Mouse (Mus musculus): Measurements from ENCODE around the gene Nek4. TPM values are rescaled to one million over a fixed set of nuclear protein-coding genes. Genes with fewer than 3 reads are reported as not detected.

The Nek4 gene
- polyA plus RNA-seq, 1 experiment from 2014 or later = 11.2 TPM

DNA sequence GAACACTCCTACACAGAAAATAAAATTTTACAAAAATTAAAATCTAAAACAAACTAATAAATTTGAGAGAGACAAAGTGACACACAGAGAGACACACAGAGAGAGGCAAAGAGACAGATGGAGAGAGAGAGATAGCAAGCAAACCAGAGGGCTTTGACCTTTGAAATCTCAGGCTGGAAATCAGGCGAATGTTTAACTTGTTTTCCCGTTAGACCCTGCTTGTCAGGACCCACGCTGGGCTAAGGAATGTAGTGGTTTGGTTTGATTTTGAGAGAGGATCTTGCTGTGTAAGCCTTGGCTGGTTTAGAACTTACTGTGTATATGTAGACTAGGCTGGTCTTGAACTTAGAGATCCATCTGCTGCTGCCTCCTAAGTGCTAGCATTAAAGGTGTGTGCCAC is 25.0 kb downstream of the Nek4 start:
- H3K36me3 ChIP-seq = peaks cover 23% of the 10 kb centered on the region
- WGBS = 87% methylated on average over 3 of the region's 3 CpGs
- H3K27ac ChIP-seq = no peak overlapping the region
- no peaks in the 10 kb centered on the region for H3K4me1 ChIP-seq
- no peak overlapping the region for H3K4me3 ChIP-seq
- H3K9me3 ChIP-seq = no peaks in the 10 kb centered on the region
- no peak for ATAC-seq (ENCODE audit: insufficient number of reproducible peaks, low FRiP score, low TSS enrichment, low read depth)
- no peak overlapping the region for H3K4me2 ChIP-seq
- no peak overlapping the region for H3K9ac ChIP-seq
- no peaks in the 10 kb centered on the region for H3K27me3 ChIP-seq

GRCm38 (mm10) chr14:30996417-30996816 is 45.2 kb downstream of the Nek4 start:
- Histone ChIP-seq H3K27ac (no peak overlapping the region), H3K27me3 (no peaks in the 10 kb centered on the region), H3K36me3 (peaks cover 13% of the 10 kb centered on the region; the same call in 1 of the 2 replicates), H3K4me2 (no peak overlapping the region), H3K4me1 (peaks cover 7% of the 10 kb centered on the region), H3K9ac (no peak overlapping the region), H3K4me3 (no peak overlapping the region), H3K9me3 (no peaks in the 10 kb centered on the region)
- no peak for ATAC-seq (ENCODE audit: insufficient number of reproducible peaks, low FRiP score, low TSS enrichment, low read depth)

DNA sequence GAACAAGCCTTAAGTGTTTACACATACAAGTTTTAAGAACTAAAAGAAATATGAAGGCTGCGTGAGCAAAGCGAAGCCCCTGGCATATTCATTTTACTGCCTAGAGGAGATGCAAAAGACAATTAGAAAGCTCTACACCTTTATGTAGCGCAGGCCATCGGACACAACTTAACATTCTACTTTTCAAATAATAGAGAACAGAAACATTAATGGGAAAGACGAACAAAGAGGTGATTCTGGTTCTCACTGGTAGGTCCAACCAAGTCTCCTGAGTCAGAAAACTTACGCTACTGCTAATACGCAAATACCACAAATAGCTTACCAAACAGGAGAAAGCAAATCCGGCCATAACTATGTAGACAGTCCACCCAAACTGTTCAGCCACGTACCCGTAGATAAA is 49.2 kb downstream of the Nek4 start:
- peak overlapping the region; percentile 99 for H3K4me3 ChIP-seq
- peaks cover 13% of the 10 kb centered on the region; the same call in 1 of the 2 replicates for H3K36me3 ChIP-seq
- ATAC-seq (ENCODE audit: insufficient number of reproducible peaks, low FRiP score, low TSS enrichment, low read depth) = no peak
- H3K9me3 ChIP-seq = no peaks in the 10 kb centered on the region
- no peak overlapping the region for H3K27ac ChIP-seq
- 57% methylated on average over 10 of the region's 10 CpGs for WGBS
- H3K4me2 ChIP-seq = peak overlapping the region; percentile 53
- no peaks in the 10 kb centered on the region for H3K27me3 ChIP-seq
- H3K9ac ChIP-seq = peak overlapping the region; percentile 89
- H3K4me1 ChIP-seq = peaks cover 14% of the 10 kb centered on the region

- WGBS = under 1% methylated on average over 21 of the region's 21 CpGs
- Histone ChIP-seq H3K27me3 (no peaks in the 10 kb centered on the region), H3K9ac (peak overlapping the region; percentile 89), H3K4me2 (peak overlapping the region; percentile 53), H3K4me1 (peaks cover 14% of the 10 kb centered on the region), H3K4me3 (peak overlapping the region; percentile 99), H3K9me3 (no peaks in the 10 kb centered on the region), H3K36me3 (peaks cover 13% of the 10 kb centered on the region; the same call in 1 of the 2 replicates), H3K27ac (peak overlapping the region; percentile 93)
- ATAC-seq (ENCODE audit: insufficient number of reproducible peaks, low FRiP score, low TSS enrichment, low read depth) = no peak; the same call in 1 of the 2 replicates
Observed at GRCm38 (mm10) chr14:31000816-31001306, 49.7 kb downstream of the Nek4 start.

DNA sequence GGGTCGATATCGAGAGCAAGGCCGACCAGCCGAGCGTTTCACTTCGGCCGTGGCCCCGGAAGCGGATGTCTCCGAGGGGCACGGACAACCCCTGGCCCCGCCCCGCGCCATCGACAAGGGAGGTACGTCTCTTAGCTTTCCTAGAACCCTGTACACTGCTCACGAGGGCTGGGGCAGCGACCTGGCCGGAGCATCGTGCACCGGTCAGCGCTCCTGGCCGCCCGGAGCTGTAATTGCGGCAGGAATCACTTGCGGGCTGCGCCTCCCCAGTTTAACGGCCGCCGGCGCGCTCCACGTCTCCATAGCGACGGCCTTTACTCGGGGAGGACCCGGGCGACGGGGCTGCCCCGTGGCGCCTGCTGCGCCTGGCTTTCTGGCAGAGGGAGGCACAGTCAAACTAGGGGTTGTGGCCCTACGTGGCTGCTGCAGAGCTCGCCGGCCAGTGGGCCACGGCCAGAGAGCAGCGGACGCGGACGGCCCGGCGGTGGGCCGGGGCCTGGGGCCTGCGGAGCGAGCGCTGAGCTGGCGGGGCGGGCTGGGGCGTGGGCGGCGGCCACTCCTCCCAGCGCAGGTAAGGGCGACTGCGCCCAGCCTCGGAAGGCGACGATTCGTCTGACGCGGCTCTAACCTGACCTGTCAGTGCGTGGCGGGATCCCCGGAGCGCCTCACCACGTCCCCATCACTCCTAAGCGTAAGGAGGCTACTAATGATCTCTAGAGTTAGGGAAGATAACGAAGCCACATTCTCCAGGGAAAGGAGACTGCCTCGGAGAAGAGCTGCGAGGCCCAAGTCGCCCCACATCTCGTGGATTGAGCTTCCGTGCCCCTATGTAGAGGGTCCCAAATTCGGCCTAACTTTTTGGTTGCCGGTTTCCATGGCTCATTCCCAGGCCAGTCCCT is 50.4 kb downstream of the Nek4 start, which contains the start of the genes Glt8d1 and Spcs1:
TSS of gene Glt8d1 (plus strand) at position 94 of the 899 bp plus-strand sequence.
TSS of gene Spcs1 (minus strand) at position 366 of the 899 bp plus-strand sequence.
- ATAC-seq (ENCODE audit: insufficient number of reproducible peaks, low FRiP score, low TSS enrichment, low read depth) = peak; percentile 87
- no peaks in the 10 kb centered on the region for H3K9me3 ChIP-seq
- WGBS = under 1% methylated on average over 82 of the region's 84 CpGs
- H3K9ac ChIP-seq = peak within 1 kb of the TSS; percentile 89
- peak within 1 kb of the TSS; percentile 93 for H3K27ac ChIP-seq
- H3K4me2 ChIP-seq = peak within 1 kb of the TSS; percentile 67
- H3K4me1 ChIP-seq = peaks cover 14% of the 10 kb centered on the region
- peak within 1 kb of the TSS; percentile 99 for H3K4me3 ChIP-seq
- peaks cover 15% of the 10 kb centered on the region for H3K36me3 ChIP-seq
- H3K27me3 ChIP-seq = no peaks in the 10 kb centered on the region

DNA sequence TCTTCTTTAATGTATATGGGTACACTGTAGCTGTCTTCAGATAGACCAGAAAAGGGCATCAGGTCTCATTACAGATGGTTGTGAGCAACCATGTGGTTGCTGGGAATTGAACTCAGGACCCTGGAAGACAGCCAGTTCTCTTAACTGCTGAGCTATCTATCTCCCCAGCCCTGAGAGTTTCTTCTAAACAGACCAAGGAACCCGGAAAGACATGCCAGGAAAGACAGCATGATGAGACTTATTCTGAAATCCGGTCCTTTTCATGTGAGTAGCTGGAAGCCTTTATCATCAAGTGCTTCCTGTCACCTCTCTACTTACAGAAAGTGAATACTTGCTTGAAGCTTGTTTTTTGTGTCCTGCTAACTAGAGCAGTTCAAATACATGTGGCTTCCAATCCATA is 53.4 kb downstream of the Nek4 start:
- Histone ChIP-seq H3K9me3 (no peaks in the 10 kb centered on the region), H3K4me1 (peaks cover 14% of the 10 kb centered on the region), H3K9ac (no peak overlapping the region), H3K4me2 (no peak overlapping the region), H3K27me3 (no peaks in the 10 kb centered on the region), H3K36me3 (peaks cover 28% of the 10 kb centered on the region), H3K4me3 (no peak overlapping the region), H3K27ac (no peak overlapping the region)
- ATAC-seq (ENCODE audit: insufficient number of reproducible peaks, low FRiP score, low TSS enrichment, low read depth) = no peak
- 75% methylated on average over 2 of the region's 2 CpGs for WGBS

GRCm38 (mm10) chr14:31006779-31007178 is 55.6 kb downstream of the Nek4 start:
- no peak for ATAC-seq (ENCODE audit: insufficient number of reproducible peaks, low FRiP score, low TSS enrichment, low read depth)
- H3K9ac ChIP-seq = no peak overlapping the region
- H3K27me3 ChIP-seq = no peaks in the 10 kb centered on the region
- no peak overlapping the region for H3K27ac ChIP-seq
- peaks cover 49% of the 10 kb centered on the region for H3K36me3 ChIP-seq
- H3K4me3 ChIP-seq = no peak overlapping the region
- no peaks in the 10 kb centered on the region for H3K9me3 ChIP-seq
- peaks cover 7% of the 10 kb centered on the region for H3K4me1 ChIP-seq
- H3K4me2 ChIP-seq = no peak overlapping the region
- 66% methylated on average over 5 of the region's 5 CpGs for WGBS

GRCm38 (mm10) chr14:31011588-31011987 is 60.4 kb downstream of the Nek4 start:
- Histone ChIP-seq H3K9ac (no peak overlapping the region), H3K4me2 (no peak overlapping the region), H3K4me3 (no peak overlapping the region), H3K27me3 (no peaks in the 10 kb centered on the region), H3K27ac (no peak overlapping the region), H3K4me1 (no peaks in the 10 kb centered on the region), H3K9me3 (no peaks in the 10 kb centered on the region), H3K36me3 (peaks cover 93% of the 10 kb centered on the region)
- 92% methylated on average over 3 of the region's 3 CpGs for WGBS
- no peak for ATAC-seq (ENCODE audit: insufficient number of reproducible peaks, low FRiP score, low TSS enrichment, low read depth)

- Histone ChIP-seq H3K4me3 (no peak overlapping the region), H3K36me3 (peaks cover 84% of the 10 kb centered on the region), H3K27ac (no peak overlapping the region), H3K4me2 (no peak overlapping the region), H3K4me1 (peaks cover 12% of the 10 kb centered on the region; the same call in 1 of the 2 replicates), H3K27me3 (no peaks in the 10 kb centered on the region), H3K9me3 (no peaks in the 10 kb centered on the region), H3K9ac (no peak overlapping the region)
- 95% methylated on average over 2 of the region's 2 CpGs for WGBS
- no peak for ATAC-seq (ENCODE audit: insufficient number of reproducible peaks, low FRiP score, low TSS enrichment, low read depth)
Observed at GRCm38 (mm10) chr14:31013928-31014327, 62.8 kb downstream of the Nek4 start.

DNA sequence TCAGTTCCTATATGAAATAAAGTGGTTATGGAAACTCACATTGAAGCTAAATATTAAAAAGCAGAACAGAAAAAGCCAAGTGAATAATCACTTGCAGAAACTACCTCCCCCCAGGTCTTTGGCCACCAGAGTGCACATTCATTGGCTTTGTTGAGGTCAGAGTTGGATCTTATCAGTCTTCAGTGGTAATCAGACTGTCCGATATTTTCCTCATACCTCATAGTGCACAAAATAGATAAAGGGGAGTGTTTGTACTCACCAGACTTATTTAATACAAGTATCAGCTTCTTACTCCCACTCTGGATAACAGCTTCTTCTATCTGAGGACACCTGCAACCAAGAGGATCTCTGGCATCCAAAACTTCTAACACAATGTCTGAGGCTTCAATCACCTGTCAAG is 64.9 kb downstream of the Nek4 start:
- H3K9me3 ChIP-seq = no peaks in the 10 kb centered on the region
- H3K36me3 ChIP-seq = peaks cover 64% of the 10 kb centered on the region
- no peaks in the 10 kb centered on the region for H3K27me3 ChIP-seq
- no peak overlapping the region for H3K4me3 ChIP-seq
- peaks cover 19% of the 10 kb centered on the region for H3K4me1 ChIP-seq
- no peak overlapping the region for H3K27ac ChIP-seq
- no peak for ATAC-seq (ENCODE audit: insufficient number of reproducible peaks, low FRiP score, low TSS enrichment, low read depth)
- no peak overlapping the region for H3K9ac ChIP-seq
- 84% methylated on average over 1 of the region's 1 CpGs for WGBS
- H3K4me2 ChIP-seq = no peak overlapping the region

- Histone ChIP-seq H3K4me3 (peak overlapping the region; percentile 74), H3K36me3 (peaks cover 46% of the 10 kb centered on the region), H3K4me1 (peaks cover 19% of the 10 kb centered on the region), H3K4me2 (peak overlapping the region; percentile 67), H3K9ac (peak overlapping the region; percentile 94), H3K27me3 (no peaks in the 10 kb centered on the region), H3K9me3 (no peaks in the 10 kb centered on the region), H3K27ac (no peak overlapping the region)
- ATAC-seq (ENCODE audit: insufficient number of reproducible peaks, low FRiP score, low TSS enrichment, low read depth) = no peak
- 0% methylated on average over 2 of the region's 2 CpGs for WGBS
Observed at GRCm38 (mm10) chr14:31017854-31018253, 66.7 kb downstream of the Nek4 start.

DNA sequence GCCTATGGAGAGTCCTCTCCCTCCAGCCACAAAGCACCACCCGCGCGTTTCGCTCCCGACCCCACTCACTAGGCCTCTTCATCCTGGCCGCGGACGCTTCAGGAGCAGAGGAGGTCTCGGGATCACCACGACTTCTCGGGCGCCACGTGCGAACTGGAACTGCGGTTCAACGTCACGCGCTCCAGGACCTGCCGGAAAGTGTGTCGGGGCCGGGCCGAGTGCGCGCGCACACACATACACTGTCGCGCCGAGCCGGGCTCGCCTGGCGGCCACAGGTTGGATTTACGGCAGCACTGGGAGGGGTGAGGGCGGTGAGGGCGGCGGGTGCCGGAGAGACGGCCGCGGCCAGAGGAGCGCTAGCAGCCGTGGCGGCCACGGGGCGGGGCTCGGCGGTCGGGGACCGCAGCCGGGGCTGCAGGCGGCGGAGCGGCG is 67.7 kb downstream of the Nek4 start, which contains the start of the genes Pbrm1 and Gnl3:
TSS of gene Pbrm1 (plus strand) at position 279 of the 432 bp plus-strand sequence.
TSS of gene Gnl3 (minus strand) at position 293 of the 432 bp plus-strand sequence.
- under 1% methylated on average over 40 of the region's 53 CpGs for WGBS

More for the DNA sequence above, 67.7 kb downstream of the Nek4 start, which contains the start of the genes Pbrm1 and Gnl3:
- peak within 1 kb of the TSS; percentile 74 for H3K4me3 ChIP-seq
- peak within 1 kb of the TSS; percentile 98 for H3K27ac ChIP-seq
- peak within 1 kb of the TSS; percentile 94 for H3K9ac ChIP-seq
- peak within 1 kb of the TSS; percentile 67 for H3K4me2 ChIP-seq
- H3K9me3 ChIP-seq = no peaks in the 10 kb centered on the region
- peak; percentile 95 for ATAC-seq (ENCODE audit: insufficient number of reproducible peaks, low FRiP score, low TSS enrichment, low read depth)
- H3K4me1 ChIP-seq = peaks cover 19% of the 10 kb centered on the region
- peaks cover 39% of the 10 kb centered on the region for H3K36me3 ChIP-seq
- no peaks in the 10 kb centered on the region for H3K27me3 ChIP-seq
